Mouse (Mus musculus) cerebellum, adult 11-12 months (tissue): ENCODE results near the gene Fam84a.

Source experiments
- DNase-seq: peaks from one replicate; pipeline ENCODE4 v3.0.0; 2022

Fam84a gene

DNA sequence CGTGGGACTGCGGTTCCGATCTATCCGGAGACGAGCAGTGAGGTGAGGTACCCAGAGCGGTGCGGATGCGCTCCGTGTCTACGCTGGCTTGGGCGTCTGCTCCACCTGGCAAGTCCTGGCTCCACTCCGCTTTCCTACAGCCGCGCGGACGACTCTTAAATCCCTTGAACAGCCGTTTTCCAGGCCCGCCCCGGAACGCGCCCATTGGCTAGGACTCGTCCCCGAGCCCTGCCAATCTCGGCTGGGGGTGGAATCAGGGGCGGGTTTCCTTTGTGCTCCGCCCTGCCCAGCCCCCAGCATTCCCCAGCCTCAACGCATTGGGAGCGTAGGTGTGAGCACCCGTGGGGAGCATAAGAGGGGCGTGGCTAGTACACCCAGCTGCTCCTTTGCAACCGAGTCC is at the start of gene Fam84a:
TSS of gene Fam84a (minus strand) at position 134 of the 400 bp plus-strand sequence.
- peak; percentile 82 for DNase-seq

DNA sequence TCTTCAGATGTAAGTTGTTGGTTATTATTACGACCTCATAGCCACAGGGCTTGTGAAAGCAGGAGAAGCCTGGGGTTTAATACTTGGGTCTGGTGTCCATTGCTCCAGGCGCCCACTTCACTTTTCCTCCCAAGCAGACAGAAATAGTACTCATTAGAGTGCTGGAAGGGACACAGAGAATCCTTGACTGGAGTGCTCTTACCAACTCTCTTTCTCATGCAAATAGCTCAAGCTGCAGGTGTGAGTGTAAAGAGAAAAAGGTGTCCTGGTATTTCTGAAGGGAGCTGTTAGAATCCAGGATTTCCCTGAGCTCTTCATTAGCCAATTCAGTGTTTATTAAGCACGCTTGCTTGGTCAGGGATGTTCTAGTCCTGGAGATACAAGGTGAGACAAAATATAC is 43.6 kb upstream of the Fam84a start:
- no peak for DNase-seq

DNA sequence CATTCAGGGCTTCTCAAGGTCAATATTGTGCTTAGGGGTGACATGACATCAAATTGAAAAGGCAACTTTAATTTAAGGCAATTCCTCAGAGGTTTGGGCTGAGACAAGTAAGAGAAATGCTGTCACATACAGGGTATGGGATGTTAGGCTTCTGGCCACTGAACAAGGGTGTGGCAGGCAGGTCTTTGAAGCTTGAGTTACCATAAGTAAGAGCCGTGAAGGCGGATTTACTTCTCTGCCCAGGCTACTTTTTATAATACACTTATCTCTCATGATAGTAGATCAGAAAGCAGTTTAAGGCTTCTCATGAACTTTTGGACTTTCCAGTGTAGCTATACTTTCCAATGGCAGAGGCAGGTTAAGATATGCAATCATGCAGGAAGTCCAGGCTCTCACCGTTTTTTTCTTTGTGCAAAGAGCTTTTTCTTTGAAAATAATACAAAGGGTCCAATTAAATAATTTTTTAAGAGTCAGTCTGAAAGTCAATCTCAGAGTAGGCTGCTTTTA is 34.9 kb upstream of the Fam84a start:
- DNase-seq: no peak

DNA sequence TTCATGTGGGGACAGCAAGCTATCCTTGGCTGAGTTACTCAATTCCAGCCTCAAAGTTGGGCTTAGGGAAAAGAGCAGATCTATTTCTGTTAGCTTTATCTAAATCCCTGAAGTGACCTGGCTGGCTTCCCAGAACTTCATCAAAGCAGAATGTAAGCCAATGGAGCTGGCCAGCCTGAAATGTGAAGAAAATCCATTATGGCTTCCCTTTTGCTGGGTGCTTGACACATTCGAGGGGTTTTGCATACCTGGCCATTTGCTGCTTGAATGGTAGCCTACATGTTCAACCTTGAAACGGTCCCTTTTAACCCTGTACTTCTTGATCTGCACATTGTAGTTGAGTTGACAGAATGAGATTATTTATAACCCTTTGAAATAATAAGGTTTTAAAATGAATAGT is 13.9 kb upstream of the Fam84a start:
- DNase-seq: no peak

DNA sequence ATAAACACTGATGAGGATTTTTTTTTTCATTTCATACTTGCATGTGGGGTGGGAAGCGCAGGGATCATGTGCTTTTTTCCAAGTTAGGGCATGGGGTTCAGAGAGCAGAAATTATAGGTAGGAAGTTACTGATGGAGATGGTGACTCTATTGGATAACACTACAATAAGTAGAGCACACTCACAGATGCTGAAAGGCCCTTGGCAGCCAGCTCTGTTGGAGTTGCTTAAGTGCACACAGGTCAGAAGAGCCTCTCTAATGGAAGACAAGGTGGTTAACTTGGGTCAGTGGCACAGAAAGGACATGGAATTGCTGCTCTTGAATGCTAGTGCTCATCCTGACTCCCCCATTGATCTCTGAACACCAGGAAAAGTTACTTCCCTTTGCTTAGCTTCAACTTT is 13.1 kb upstream of the Fam84a start:
- no peak for DNase-seq

DNA sequence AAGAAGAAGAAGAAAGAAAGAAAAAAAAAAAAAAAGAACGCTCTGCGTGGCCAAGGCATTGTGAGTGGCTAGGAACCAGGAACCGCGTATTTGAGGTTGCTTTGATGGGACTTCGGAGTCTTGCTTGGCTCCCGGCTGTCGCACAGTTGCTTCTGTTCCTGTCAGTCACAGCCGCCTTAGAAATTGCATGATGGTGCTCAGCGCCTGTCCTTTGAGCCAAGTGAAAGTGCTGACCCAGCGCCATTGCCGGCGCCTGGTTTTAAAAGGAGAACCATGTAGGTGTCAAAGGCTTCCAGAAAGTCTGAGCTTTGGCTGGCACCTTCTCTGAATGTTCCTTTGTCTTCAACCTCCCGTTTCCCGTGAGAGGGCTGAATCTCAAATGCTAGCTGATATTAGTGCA is 572 bp upstream of the Fam84a start:
- peak; percentile 17 for DNase-seq

DNA sequence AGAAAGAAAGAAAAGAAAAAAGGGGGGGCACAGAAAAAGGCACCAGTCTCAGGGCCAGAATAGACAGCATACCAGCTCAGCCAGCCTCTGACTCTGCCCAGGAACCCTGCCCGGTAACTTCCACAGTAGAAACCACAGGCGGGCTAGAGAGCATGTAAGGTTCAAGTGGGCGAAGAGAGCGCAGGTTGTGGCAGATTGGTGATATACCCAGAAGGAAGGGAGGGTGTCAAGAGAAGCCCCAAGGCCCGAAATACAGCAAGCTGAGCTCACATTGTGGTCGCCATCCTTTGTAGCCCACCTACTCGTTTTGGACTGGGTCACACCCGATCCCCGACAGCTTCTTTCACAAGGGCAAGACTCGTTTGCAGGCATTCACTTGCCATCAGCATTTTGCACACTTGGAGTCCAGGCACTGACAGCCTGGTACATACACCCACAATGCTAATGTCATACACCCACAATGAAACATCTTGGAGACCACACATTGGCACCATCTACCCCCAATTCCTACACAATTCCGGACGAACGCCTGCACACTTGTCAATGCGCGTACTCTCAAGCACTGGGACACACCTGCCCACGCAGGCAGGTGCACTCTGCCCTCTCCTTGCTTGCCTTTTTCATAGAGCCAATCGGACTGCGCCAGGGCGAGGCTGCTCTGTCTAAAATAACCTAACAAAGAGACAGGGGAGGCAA is 770 bp downstream of the Fam84a start:
- DNase-seq: peak; percentile 14

DNA sequence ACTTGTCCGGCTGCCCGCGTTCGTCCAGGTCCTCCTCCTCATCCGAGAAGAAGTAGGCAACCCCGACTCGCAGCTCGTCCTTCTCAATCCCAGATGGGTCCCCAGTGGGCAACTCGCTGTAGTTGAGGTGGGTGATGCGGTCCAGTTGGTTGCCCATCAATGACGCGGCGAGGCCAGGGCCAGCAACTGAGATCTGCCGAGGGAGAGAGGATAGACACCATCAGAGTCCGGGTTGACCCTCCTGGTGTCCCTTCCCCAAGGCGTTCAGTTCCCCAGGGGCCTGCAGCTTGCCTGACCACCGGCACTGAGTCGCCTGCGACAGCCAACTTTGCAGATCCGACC is 1.3 kb downstream of the Fam84a start:
- no peak for DNase-seq

DNA sequence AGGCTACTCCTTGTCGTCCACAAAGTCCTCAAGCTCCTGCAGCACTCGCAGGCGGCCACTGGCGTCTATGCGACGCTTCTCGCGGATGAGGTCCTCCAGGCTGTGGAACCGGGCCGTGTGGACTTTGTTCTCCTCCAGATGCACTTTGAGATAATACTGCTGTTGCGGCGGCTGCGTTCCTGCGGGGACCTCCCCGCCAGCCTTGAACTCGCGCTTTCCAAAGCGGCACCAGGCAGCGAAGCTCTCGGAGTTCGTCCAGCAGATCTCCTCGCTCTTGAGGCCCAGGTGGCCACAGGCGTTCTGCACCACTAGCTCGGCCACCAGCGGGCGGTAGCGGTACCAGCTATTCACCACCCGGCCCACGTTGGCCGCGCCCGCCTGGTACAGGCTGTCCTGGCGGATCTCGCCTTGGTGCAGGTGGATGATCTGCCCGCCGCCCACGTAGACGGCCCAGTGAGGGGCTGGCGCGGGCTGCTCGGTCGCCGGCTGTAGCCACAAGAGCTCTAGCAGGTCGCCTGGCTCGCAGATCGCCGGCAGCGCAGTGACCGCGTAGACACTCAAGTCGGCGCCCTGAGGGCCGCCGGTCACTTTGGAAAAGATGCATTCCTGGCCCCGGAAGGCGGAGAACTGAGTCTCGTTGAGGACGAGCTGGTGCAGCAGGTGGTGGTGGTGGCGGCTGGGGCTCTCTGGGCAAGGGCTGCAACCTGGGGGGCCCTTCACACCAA is 1.8 kb downstream of the Fam84a start:
- peak; percentile 69 for DNase-seq

DNA sequence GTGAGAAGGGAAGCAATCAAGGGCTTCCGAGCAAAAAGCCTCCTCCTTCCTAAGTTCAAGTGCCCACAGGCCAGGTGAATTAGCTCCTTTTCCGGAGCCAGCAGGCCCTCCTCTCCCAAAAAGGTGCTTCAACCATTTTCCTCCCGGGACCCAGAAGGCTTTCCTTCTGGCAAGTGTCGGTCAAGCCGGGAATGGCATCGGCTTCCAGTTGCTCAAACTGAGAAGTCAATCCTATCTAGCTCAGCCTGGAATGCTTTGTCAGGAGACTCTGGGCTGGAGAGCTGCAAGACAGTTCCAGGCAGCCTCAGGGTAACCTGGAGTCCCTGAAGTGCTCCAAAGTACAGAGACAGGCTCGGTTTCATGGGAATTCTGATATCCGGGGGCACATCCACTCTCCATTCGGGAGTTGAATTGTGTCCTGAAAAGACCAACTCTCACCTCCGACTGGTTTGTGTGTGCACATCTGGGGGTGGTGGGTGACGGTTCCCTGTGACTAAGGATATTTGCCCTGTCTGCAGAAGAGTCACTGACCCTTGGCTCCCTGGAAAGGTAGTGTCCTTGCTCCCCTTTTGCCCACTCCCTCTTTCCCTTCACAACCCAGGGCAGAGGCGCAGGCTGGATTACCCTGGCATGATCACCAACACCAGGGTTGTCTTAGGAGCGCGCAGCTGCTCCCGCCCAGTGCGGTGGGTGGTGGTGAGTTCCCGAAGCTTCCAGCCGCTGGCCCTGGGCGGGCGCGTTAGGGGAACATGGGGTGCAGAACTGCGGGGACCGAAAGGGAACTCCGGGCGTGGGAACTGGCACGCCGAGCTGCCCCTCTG is 2.6 kb downstream of the Fam84a start:
- DNase-seq: peak; percentile 6

DNA sequence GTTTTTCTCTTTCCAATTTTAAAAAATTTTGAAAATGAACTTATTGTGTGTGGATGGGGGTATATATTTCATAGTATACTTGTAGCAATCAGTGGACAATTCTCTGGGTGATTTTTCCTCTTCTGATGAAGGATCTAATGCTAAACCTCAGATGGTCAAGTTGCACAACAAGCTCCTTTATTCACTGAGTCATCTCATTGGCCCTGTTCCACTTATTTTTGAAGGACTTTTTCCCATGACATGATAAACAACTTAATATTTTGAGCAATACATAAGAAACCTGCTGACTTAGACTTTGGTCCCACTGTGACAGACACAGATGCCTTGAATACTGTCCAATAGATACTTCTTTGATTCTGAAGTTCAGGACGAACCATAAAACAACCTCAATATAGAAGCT is 14.8 kb downstream of the Fam84a start:
- DNase-seq: no peak

DNA sequence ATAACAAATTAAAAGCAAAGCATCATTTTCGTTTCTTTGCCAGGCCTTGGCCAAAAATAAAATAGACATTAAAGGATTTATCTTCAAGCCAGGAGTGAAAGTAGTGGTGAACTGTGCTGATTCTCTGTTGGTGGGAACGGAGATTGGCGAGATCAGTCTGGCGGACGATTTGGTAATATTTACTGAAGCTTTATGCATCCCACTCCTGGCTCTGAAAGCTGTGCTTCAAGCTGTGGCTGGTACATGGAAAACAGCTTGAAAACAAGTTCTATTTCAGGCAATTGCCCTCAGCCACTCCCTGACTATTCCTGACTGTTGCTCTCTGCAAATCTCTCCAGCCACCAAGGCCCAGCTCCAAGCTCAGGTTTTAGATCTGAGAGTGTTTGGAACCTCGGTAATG is 37.1 kb downstream of the Fam84a start:
- DNase-seq: no peak

DNA sequence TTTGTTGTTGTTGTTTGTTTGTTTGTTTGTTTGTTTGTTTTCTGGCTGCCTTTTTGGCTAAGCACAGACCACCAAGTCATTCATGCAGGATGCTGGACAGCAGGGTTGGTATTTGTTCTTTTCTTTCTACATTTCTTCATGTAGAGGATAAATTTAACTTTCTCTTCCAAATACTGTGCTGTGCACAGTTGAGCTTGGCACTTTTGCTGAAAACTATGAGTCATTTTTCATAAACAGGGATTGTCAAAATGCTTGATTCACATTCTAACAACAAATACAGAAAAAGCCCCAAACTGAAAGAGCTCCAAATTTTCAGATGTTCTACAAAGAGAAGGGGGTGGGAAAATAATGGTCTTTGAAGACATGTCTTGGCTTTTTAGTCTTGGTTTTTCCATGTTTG is 54.9 kb downstream of the Fam84a start:
- DNase-seq: no peak
